Mouse (Mus musculus) spleen, postnatal 14 days (tissue): ENCODE results near the gene Tle6.

Experiments
- DNase-seq, 2 experiments: peaks; one replicate each; pipeline ENCODE4 v3.0.0; 2021 to 2022; ENCODE audit warnings: low spot score in 2 of 2

Tle6 gene

DNA sequence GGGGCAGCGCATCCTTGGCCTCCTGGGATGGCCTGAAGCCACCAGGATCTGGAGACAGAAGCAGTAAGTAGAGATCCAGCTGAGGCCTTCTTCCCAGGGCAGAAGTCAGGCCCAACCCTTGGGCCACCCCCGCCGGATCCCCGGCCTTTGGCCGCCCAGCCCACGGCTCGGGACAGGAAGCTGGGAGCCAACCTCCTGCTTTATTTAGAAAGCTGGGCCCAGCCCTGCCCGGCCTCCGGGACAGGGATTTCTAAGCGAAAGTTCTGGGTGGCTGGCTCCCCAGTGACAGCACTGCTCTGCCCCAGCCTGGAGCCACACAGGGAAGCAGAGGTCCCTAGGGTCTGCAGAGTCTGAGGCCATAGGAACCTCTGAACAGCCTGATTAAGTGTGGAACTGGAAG, 59.1 kb downstream of the Tle6 start:
- DNase-seq, result no peak

DNA sequence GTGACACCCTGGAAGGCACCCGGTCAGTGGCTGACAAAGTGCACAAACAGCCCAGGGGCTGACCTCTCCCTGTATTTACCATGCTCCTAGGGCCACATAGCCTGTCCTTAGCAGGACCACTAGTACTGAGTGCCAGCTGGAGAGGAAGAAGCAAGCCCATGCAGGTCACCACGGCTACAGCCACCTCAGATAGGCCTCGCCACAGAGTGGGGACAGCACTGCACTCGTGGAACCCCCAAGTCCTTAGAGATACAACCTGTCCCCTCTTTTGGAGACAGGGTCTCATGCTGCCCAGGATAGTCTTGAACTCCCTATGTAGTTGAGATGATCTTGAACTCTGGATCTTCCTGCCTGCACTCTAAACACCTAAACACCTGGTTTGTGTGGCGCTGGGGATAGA, 59.5 kb downstream of the Tle6 start:
- no peak for DNase-seq
